Mouse (Mus musculus): ENCODE results near the gene Akap11.

- no peak for TF ChIP-seq CTCF (IDR thresholded peaks at IDR 0.05; ENCODE audit: control insufficient read depth, insufficient read depth, insufficient read length)
- no peak for TF ChIP-seq FOSL1 (IDR thresholded peaks at IDR 0.05; ENCODE audit: insufficient read depth, low read length, poor library complexity, severe bottlenecking)
- TF ChIP-seq MAX (IDR thresholded peaks at IDR 0.05): no peak
- no peak for TF ChIP-seq USF1 (IDR thresholded peaks at IDR 0.05; ENCODE audit: low read depth)
- no peak for TF ChIP-seq MYOD1 (IDR thresholded peaks at IDR 0.05; ENCODE audit: control insufficient read depth, insufficient read length, low read depth)
- no peak for TF ChIP-seq MYOG (IDR thresholded peaks at IDR 0.05; ENCODE audit: control insufficient read depth, extremely low read depth, insufficient read length)
These were observed 9.7 kb downstream of the Akap11 start for GRCm38 (mm10) chr14:78526907-78527306.

All from C2C12 (cell line).